Mouse (Mus musculus) brain, embryonic 18.5 days (tissue): ENCODE measurements around the gene Fcamr.
A peak's percentile ranks its signal among the peaks of the same experiment; 100 is the strongest.

Source experiments
- DNase-seq: peaks from one replicate; pipeline ENCODE4 v3.0.0-alpha.2; 2012; ENCODE audit warnings: low read depth, low spot score

Gene Fcamr

GRCm38 (mm10) chr1:130802976-130803375 is 2.3 kb downstream of the Fcamr start:
- DNase-seq = no peak

GRCm38 (mm10) chr1:130804279-130804678 is 3.6 kb downstream of the Fcamr start:
- no peak for DNase-seq

- no peak for DNase-seq
Observed at GRCm38 (mm10) chr1:130810906-130811305, 10.2 kb downstream of the Fcamr start.

GRCm38 (mm10) chr1:130811316-130811715 is 10.6 kb downstream of the Fcamr start:
- no peak for DNase-seq

GRCm38 (mm10) chr1:130819737-130820136 is 19.0 kb downstream of the Fcamr start:
- DNase-seq = no peak

GRCm38 (mm10) chr1:130820316-130821148 is 19.8 kb downstream of the Fcamr start:
- no peak for DNase-seq

- no peak for DNase-seq
Observed at GRCm38 (mm10) chr1:130821149-130821471, 20.4 kb downstream of the Fcamr start.

GRCm38 (mm10) chr1:130821911-130822625 is 21.4 kb downstream of the Fcamr start:
- no peak for DNase-seq

GRCm38 (mm10) chr1:130826448-130826847 is 25.7 kb downstream of the Fcamr start, which contains the start of gene Pigr:
Gene Pigr (plus strand): TSS chr1:130826684.
- DNase-seq = no peak

- no peak for DNase-seq
Observed at GRCm38 (mm10) chr1:130828656-130829055, 28.0 kb downstream of the Fcamr start.

- no peak for DNase-seq
Observed at GRCm38 (mm10) chr1:130829906-130830830, 29.5 kb downstream of the Fcamr start.

GRCm38 (mm10) chr1:130832230-130833149 is 31.8 kb downstream of the Fcamr start:
- no peak for DNase-seq

- DNase-seq = peak; percentile 59
Observed at GRCm38 (mm10) chr1:130835161-130835936, 34.6 kb downstream of the Fcamr start.

GRCm38 (mm10) chr1:130838288-130838687 is 37.6 kb downstream of the Fcamr start:
- DNase-seq = no peak

- DNase-seq = no peak
Observed at GRCm38 (mm10) chr1:130840599-130841379, 40.1 kb downstream of the Fcamr start.

GRCm38 (mm10) chr1:130841621-130842020 is 40.9 kb downstream of the Fcamr start:
- DNase-seq = no peak

GRCm38 (mm10) chr1:130844516-130844915 is 43.8 kb downstream of the Fcamr start:
- DNase-seq = no peak

GRCm38 (mm10) chr1:130849530-130850214 is 49.0 kb downstream of the Fcamr start:
- DNase-seq = no peak

- no peak for DNase-seq
Observed at GRCm38 (mm10) chr1:130850405-130850804, 49.7 kb downstream of the Fcamr start.
